Mouse (Mus musculus) midbrain, embryonic 13.5 days (tissue): ENCODE data around the gene Uox. TPM values are rescaled to one million over a fixed set of nuclear protein-coding genes. Genes with fewer than 3 reads are reported as not detected.

Experiments
- ATAC-seq: fragments of 200-750 bp; cut with Nextera tagmentation; 2 replicates; pipeline ENCODE4 v1.8.0; 2017; ENCODE audit warnings: mild to moderate bottlenecking, moderate TSS enrichment, moderate library complexity
- H3K27ac ChIP-seq: fragments of 300-500 bp; sonication (generic); 2 replicates; pipeline ENCODE4 v1.5.1; 2015; ENCODE audit warnings: inconsistent platforms, mild to moderate bottlenecking, moderate library complexity
- H3K27me3 ChIP-seq: fragments of 300-500 bp; sonication (generic); 2 replicates; pipeline ENCODE4 v1.6.1; 2015; ENCODE audit warnings: mild to moderate bottlenecking, inconsistent platforms
- H3K36me3 ChIP-seq: fragments of 300-500 bp; sonication (generic); 2 replicates; pipeline ENCODE4 v1.6.1; 2015; ENCODE audit warnings: mild to moderate bottlenecking, inconsistent platforms
- H3K4me1 ChIP-seq: fragments of 300-500 bp; sonication (generic); replicated peaks from 2 replicates; pipeline ENCODE4 v1.6.1; 2015; ENCODE audit warnings: inconsistent platforms
- H3K4me2 ChIP-seq: fragments of 300-500 bp; sonication (generic); replicated peaks from 2 replicates; pipeline ENCODE4 v1.6.1; 2015; ENCODE audit warnings: moderate library complexity, mild to moderate bottlenecking, inconsistent platforms
- H3K4me3 ChIP-seq: fragments of 300-500 bp; sonication (generic); replicated peaks from 2 replicates; pipeline ENCODE4 v1.5.1; 2015; ENCODE audit warnings: mild to moderate bottlenecking, inconsistent platforms
- H3K9ac ChIP-seq: fragments of 300-500 bp; sonication (generic); replicated peaks from 2 replicates; pipeline ENCODE4 v1.6.1; 2015; ENCODE audit warnings: mild to moderate bottlenecking, inconsistent platforms
- H3K9me3 ChIP-seq: fragments of 300-500 bp; sonication (generic); 2 replicates; pipeline ENCODE4 v1.6.1; 2016; ENCODE audit warnings: mild to moderate bottlenecking, inconsistent platforms
- WGBS: fragments of 180-500 bp; shearing (Covaris S2); methylation state at CpG from one replicate; pipeline ENCODE4 v1.1.7; 2015; 5-methylcytosine and 5-hydroxymethylcytosine counted together
- polyA plus RNA-seq: library from polyadenylated mRNA; unstranded; fragments of >200 nt; fragmentation: Nextera tagmentation; extraction: Ambion mirVana; gene quantifications from 2 replicates; pipeline ENCODE4 v1.2.1, GENCODE M21; 2015

Gene Uox
- polyA plus RNA-seq, 1 experiment from 2014 or later = not detected

GRCm38 (mm10) chr3:146611261-146611660 is 41.0 kb downstream of the Uox start:
- no peaks in the 10 kb centered on the region for H3K36me3 ChIP-seq
- H3K4me2 ChIP-seq = no peak overlapping the region
- WGBS = 77% methylated on average over 4 of the region's 4 CpGs
- no peak overlapping the region for H3K27ac ChIP-seq
- H3K4me1 ChIP-seq = peaks cover 9% of the 10 kb centered on the region
- no peak for ATAC-seq
- H3K27me3 ChIP-seq = no peaks in the 10 kb centered on the region
- H3K4me3 ChIP-seq = no peak overlapping the region
- no peak overlapping the region for H3K9ac ChIP-seq
- no peaks in the 10 kb centered on the region for H3K9me3 ChIP-seq

DNA sequence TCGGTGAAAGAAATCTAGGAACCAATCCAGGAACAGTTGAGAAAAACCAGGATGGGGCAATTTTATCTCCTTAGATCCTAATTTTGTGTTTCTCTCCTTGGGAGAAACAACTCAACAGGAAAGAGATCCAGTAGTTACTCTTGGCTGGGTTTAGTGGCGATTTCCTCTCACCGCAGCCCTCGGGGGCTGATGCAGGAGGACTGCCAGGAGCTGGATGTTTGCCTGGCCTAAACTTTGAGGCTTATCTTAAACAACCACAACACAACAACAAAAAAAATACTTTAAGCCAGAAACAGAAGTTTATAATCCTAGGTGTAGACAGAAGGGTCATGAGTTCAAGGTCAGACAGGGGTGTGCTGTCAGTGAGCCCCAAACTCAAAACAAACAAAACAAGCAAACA is 41.6 kb downstream of the Uox start:
- 96% methylated on average over 4 of the region's 4 CpGs for WGBS
- H3K27ac ChIP-seq = no peak overlapping the region
- no peak overlapping the region for H3K9ac ChIP-seq
- H3K4me1 ChIP-seq = peaks cover 9% of the 10 kb centered on the region
- no peaks in the 10 kb centered on the region for H3K36me3 ChIP-seq
- H3K9me3 ChIP-seq = no peaks in the 10 kb centered on the region
- no peak overlapping the region for H3K4me3 ChIP-seq
- no peaks in the 10 kb centered on the region for H3K27me3 ChIP-seq
- no peak overlapping the region for H3K4me2 ChIP-seq
- no peak for ATAC-seq

GRCm38 (mm10) chr3:146615496-146615895 is 45.3 kb downstream of the Uox start, which contains the start of gene Dnase2b:
Gene Dnase2b, minus strand, starts transcription at chr3:146615596.
- no peak for ATAC-seq
- WGBS = 92% methylated on average over 4 of the region's 4 CpGs
- Histone ChIP-seq H3K9ac (no peak within 1 kb of the TSS), H3K27me3 (no peaks in the 10 kb centered on the region), H3K27ac (no peak within 1 kb of the TSS), H3K9me3 (no peaks in the 10 kb centered on the region), H3K36me3 (no peaks in the 10 kb centered on the region), H3K4me3 (no peak within 1 kb of the TSS), H3K4me2 (no peak within 1 kb of the TSS), H3K4me1 (no peaks in the 10 kb centered on the region)

DNA sequence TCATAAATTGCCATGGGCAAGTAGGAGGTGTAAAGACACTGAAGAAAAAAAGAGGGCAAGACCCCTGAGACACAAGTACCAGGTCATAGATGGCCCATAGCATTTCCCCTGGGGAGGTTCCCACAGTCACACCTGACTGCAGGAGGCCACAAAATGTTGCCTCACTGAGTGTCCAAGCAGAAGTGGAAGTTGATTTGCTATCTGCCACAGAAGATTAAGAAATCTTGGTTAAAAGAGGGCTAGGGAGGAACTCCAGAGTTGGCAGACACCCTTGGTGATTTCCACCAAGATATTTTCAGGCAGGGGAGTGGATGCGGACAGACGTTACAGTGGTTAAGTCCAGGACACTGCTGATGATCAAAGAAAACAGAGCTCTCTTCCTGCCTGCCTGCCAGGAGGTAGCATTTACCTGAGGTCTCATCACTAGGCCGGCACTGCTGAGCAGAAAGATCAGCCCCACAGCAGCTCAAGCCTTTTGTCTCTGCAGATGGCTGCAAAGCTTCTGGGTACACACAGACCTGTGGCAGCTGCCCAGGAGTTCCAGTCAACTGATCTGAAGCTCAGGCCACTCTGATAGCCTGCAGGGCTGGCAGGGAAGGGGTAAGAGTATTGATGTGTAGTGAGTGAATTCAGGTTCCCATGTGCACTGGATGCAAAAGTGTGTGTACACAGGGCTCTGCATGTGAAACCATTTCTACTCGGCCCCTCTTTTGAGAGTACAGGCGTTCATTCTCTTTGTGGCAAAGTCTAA is 46.5 kb downstream of the Uox start:
- 80% methylated on average over 5 of the region's 5 CpGs for WGBS
- no peak for ATAC-seq

GRCm38 (mm10) chr3:146617946-146618345 is 47.7 kb downstream of the Uox start:
- H3K27me3 ChIP-seq = no peaks in the 10 kb centered on the region
- H3K36me3 ChIP-seq = no peaks in the 10 kb centered on the region
- H3K27ac ChIP-seq = no peak overlapping the region
- no peak overlapping the region for H3K4me2 ChIP-seq
- ATAC-seq = no peak
- H3K4me1 ChIP-seq = no peaks in the 10 kb centered on the region
- H3K9ac ChIP-seq = no peak overlapping the region
- H3K4me3 ChIP-seq = no peak overlapping the region
- H3K9me3 ChIP-seq = no peaks in the 10 kb centered on the region

More for the DNA sequence above, 46.5 kb downstream of the Uox start:
- Histone ChIP-seq H3K27me3 (no peaks in the 10 kb centered on the region), H3K4me2 (no peak overlapping the region), H3K27ac (no peak overlapping the region), H3K36me3 (no peaks in the 10 kb centered on the region), H3K9me3 (no peaks in the 10 kb centered on the region), H3K4me3 (no peak overlapping the region), H3K9ac (no peak overlapping the region), H3K4me1 (no peaks in the 10 kb centered on the region)

DNA sequence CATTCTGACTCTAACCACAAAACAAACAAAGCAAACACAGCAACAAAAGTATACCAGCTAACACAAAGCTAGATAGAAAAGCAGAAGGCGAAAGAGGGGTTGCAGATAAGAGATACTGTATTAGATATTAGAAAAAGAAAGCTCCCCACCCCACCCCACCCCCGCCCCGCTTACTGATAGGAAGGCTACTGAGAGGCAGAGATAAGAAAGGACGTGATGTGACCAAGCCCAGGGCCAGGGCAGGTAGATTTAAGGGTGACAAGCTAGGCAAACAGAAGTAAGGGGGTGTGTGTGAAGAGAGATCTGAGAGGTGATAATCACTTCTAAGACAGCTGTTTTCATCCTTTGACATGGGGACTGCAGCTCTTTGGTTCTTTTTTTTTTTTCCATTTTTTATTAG is 48.1 kb downstream of the Uox start:
- H3K27ac ChIP-seq = no peak overlapping the region
- no peaks in the 10 kb centered on the region for H3K27me3 ChIP-seq
- 81% methylated on average over 4 of the region's 4 CpGs for WGBS
- H3K4me3 ChIP-seq = no peak overlapping the region
- H3K36me3 ChIP-seq = no peaks in the 10 kb centered on the region
- no peak overlapping the region for H3K9ac ChIP-seq
- no peaks in the 10 kb centered on the region for H3K4me1 ChIP-seq
- ATAC-seq = no peak
- no peaks in the 10 kb centered on the region for H3K9me3 ChIP-seq
- no peak overlapping the region for H3K4me2 ChIP-seq

DNA sequence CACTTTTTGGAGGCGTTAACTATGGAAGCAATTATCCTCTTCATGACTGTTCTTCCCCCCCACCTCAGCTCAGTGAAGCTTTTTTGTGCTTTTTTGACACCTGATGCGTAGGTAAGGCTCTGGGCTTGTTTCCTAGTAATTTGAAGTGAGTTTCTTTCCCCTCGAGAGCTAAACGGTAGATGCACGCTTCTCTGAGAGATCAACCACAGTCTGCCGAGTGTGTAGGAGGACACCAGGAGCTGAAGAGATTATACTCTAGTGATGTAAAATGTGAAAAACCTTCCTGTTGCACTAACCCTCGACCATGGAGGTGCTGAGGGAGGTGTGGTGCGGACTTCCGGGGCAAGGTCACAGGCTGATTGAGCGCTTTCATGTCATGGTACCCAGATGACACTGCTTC is 49.9 kb downstream of the Uox start:
- Histone ChIP-seq H3K9ac (no peak overlapping the region), H3K4me3 (no peak overlapping the region), H3K27ac (no peak overlapping the region), H3K4me1 (no peaks in the 10 kb centered on the region), H3K27me3 (no peaks in the 10 kb centered on the region), H3K4me2 (no peak overlapping the region), H3K36me3 (no peaks in the 10 kb centered on the region), H3K9me3 (no peaks in the 10 kb centered on the region)
- WGBS = 89% methylated on average over 10 of the region's 10 CpGs
- no peak for ATAC-seq

DNA sequence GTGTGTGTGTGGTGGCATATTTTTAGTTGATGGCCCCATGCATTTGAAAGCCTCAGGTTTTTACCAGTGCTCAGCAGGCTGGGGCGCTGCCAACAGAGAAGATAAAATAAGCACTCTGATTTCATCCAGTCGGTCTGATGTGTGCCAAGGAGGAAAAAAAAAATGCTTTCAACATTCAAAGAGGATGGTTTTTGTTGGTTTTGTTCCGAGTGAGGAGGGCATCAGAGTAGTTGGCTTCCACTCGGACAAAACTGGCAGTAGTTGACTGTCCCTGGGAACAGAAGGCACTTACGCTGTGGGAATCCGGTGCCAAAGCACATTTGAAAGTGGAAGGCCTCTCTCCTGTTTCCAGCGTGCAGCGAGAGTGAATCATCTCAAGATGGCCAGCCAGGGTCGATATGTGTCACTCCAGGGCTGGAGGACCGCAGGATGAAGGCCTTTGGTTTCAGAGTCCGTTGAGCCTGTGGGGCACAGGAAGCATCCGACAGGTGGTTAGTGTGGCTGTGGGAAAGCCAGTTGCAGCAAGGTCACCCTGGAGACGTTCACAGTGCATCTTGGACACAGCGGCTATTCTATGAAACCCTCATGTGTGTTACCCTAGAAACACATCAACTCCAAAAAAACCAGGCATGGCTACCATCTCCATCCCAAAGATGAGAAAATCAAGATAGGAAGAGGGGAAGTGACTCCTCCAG is 50.5 kb downstream of the Uox start:
- Histone ChIP-seq H3K27ac (no peak overlapping the region), H3K27me3 (no peaks in the 10 kb centered on the region), H3K9ac (no peak overlapping the region), H3K9me3 (no peaks in the 10 kb centered on the region), H3K36me3 (no peaks in the 10 kb centered on the region), H3K4me3 (no peak overlapping the region), H3K4me2 (no peak overlapping the region), H3K4me1 (no peaks in the 10 kb centered on the region)
- ATAC-seq = no peak
- 87% methylated on average over 14 of the region's 14 CpGs for WGBS

DNA sequence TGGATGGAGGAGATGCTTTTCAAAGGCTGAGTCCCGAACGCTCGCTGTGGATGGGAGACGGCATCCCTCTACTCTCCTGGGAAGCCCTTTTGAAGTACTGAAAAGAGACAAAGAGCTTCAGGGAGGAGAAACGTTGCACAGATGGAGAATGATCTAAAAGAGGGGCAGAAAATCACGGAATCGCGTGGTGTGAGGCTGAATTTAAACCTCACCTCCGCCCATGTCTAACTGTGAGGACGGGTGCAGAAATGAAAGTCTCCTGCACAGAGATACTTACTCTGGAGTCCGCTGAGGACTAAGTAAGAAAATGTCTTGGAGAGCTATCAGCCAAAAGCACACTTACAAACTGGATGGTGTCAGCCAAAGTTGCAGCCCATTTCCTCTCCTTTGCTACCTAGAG is 51.7 kb downstream of the Uox start:
- no peak for ATAC-seq

GRCm38 (mm10) chr3:146625766-146626165 is 55.5 kb downstream of the Uox start:
- no peak overlapping the region for H3K9ac ChIP-seq
- no peak overlapping the region for H3K4me2 ChIP-seq
- WGBS = 95% methylated on average over 4 of the region's 4 CpGs
- no peaks in the 10 kb centered on the region for H3K27me3 ChIP-seq
- no peak for ATAC-seq
- no peak overlapping the region for H3K27ac ChIP-seq
- no peaks in the 10 kb centered on the region for H3K4me1 ChIP-seq
- no peaks in the 10 kb centered on the region for H3K9me3 ChIP-seq
- H3K4me3 ChIP-seq = no peak overlapping the region
- no peaks in the 10 kb centered on the region for H3K36me3 ChIP-seq

More for the DNA sequence above, 51.7 kb downstream of the Uox start:
- 82% methylated on average over 11 of the region's 11 CpGs for WGBS
- Histone ChIP-seq H3K4me2 (no peak overlapping the region), H3K27ac (no peak overlapping the region), H3K4me3 (no peak overlapping the region), H3K4me1 (no peaks in the 10 kb centered on the region), H3K9ac (no peak overlapping the region), H3K9me3 (no peaks in the 10 kb centered on the region), H3K36me3 (no peaks in the 10 kb centered on the region), H3K27me3 (no peaks in the 10 kb centered on the region)

DNA sequence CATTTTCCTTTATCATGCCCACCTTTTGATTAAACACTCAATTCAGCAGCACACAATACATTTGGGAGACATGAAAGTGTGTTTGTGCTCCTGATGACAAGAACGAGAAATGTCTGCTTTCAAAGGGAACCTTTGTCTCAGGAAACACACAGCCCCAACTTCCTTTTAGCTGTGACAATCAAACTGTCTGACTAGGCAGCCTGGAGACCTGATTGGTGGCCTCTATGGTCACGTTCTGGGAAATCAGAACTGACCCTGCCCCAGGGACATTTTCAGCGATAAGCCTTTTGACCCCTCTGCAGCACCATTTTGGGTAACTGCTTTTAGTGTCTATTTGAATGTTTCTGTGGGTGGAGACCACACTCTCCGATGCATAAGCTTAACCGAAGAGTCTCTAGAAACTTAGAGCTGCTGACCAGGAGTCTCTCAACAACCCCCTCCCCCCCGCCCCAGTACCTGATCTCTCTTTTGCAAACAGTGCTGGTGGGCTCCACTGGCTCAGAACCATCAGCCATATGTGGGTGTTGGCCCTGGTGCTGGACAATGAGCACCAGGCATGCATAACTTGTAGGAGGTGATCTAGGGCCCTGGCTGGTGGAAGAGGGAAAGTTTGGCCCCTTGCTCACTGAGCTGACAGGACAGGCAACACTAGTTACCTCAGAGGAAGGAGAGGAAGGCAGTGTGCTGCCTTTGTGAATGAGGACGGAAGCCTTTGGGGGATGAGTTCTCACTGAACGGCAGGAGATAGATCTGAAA is 58.2 kb downstream of the Uox start:
- H3K27me3 ChIP-seq = no peaks in the 10 kb centered on the region
- no peaks in the 10 kb centered on the region for H3K9me3 ChIP-seq
- H3K27ac ChIP-seq = no peak overlapping the region
- H3K36me3 ChIP-seq = no peaks in the 10 kb centered on the region
- no peak overlapping the region for H3K9ac ChIP-seq
- no peaks in the 10 kb centered on the region for H3K4me1 ChIP-seq
- H3K4me3 ChIP-seq = no peak overlapping the region
- no peak overlapping the region for H3K4me2 ChIP-seq
- WGBS = 73% methylated on average over 8 of the region's 8 CpGs
- no peak for ATAC-seq

GRCm38 (mm10) chr3:146632506-146632905 is 62.3 kb downstream of the Uox start:
- Histone ChIP-seq H3K4me2 (no peak overlapping the region), H3K36me3 (no peaks in the 10 kb centered on the region), H3K9ac (no peak overlapping the region), H3K4me3 (no peak overlapping the region), H3K9me3 (no peaks in the 10 kb centered on the region), H3K4me1 (no peaks in the 10 kb centered on the region), H3K27me3 (no peaks in the 10 kb centered on the region), H3K27ac (no peak overlapping the region)
- ATAC-seq = no peak
- 89% methylated on average over 5 of the region's 5 CpGs for WGBS
